Mouse (Mus musculus) left cerebral cortex, adult 2 months (tissue): Measurements from ENCODE around the gene Olfr156. TPM values are rescaled to one million over a fixed set of nuclear protein-coding genes. Genes with fewer than 3 reads are reported as not detected.

Source experiments
- DNase-seq, 2 experiments: peaks; one replicate each; pipeline ENCODE4 v3.0.0; 2021 to 2022; ENCODE audit warnings: low spot score in 2 of 2, mixed read lengths in 1 of 2; ENCODE audit errors: extremely low spot score in 1 of 2
- H3K27ac ChIP-seq: fragments of 200-600 bp; 2 replicates; pipeline ENCODE4 v1.8.1; 2022
- H3K4me3 ChIP-seq: fragments of 200-600 bp; 2 replicates; pipeline ENCODE4 v1.8.1; 2022
- CTCF ChIP-seq: fragments of 200-600 bp; IDR thresholded peaks from 2 replicates; pipeline ENCODE4 v1.8.1; 2022; ENCODE audit warnings: antibody characterized with exemption, mild to moderate bottlenecking, moderate library complexity
- intact Hi-C: fragments of 180-260 bp; cut with DNase I; formaldehyde crosslinking; loops from one replicate; pipeline ENCODE4 v1.15.1; 2025
- long read RNA-seq, 2 experiments: library from polyadenylated mRNA; stranded (forward); transcript quantifications; one replicate each; pipeline ENCODE4 v2.0.0; 2021; ENCODE audit warnings: borderline mapping rate in 2 of 2
- total RNA-seq, 2 experiments: library from RNA; stranded (reverse); gene quantifications; 2 replicates each; pipeline ENCODE4 v1.2.3; 2021

Gene Olfr156
- total RNA-seq, result not detected
- long read RNA-seq, experiment 1, result 0 reads
- long read RNA-seq, experiment 2, result 0 reads

GRCm38 (mm10) chr4:43823845-43824337 lies at the start of gene Olfr156:
Olfr156 (minus strand) TSS chr4:43823895.
- TF ChIP-seq CTCF, result peak; percentile 47
- DNase-seq, result no peak
- intact Hi-C loops, result loop anchor here (2.0 kb wide), 1 partner anchor 37 kb away; no protein-coding TSS in a partner anchor
- no peak within 1 kb of the TSS for H3K4me3 ChIP-seq
- H3K27ac ChIP-seq, result no peak within 1 kb of the TSS

- intact Hi-C loops, result no loop called here
- DNase-seq, result no peak
- no peak overlapping the region for H3K4me3 ChIP-seq
- TF ChIP-seq CTCF, result no peak
- H3K27ac ChIP-seq, result no peak overlapping the region
Observed at GRCm38 (mm10) chr4:43869821-43870220, 46.1 kb upstream of the Olfr156 start.

DNA sequence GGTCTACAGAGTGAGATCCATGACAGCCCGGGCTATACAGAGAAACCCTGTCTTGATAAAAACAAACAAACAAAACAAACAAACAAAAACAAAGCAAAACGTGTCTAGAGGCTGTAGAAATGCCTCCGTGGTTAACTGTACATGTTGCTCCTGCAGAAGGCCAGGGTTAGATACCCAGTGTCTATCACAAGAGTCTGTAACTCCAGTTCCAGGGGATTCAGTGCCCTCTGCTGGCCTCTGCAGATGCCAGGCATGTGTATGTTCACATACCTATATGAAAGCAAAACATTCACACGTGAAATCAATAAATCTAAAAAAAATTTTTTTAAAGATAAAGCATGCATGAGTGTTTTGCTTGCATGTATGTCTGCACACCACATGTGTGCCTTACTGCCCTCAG lies 39.6 kb upstream of the Olfr156 start:
- Histone ChIP-seq H3K4me3 (no peak overlapping the region), H3K27ac (no peak overlapping the region)
- DNase-seq, result no peak
- TF ChIP-seq CTCF, result no peak
- intact Hi-C loops, result no loop called here

GRCm38 (mm10) chr4:43860744-43861519 lies 37.2 kb upstream of the Olfr156 start:
- TF ChIP-seq CTCF, result peak; percentile 84
- no peak overlapping the region for H3K4me3 ChIP-seq
- H3K27ac ChIP-seq, result no peak overlapping the region
- peak; percentile 70 to 76 for DNase-seq
- intact Hi-C loops, result loop anchor here (2.0 kb wide), 4 partner anchors 36 to 230 kb away; partner anchors contain the start of gene Npr2

DNA sequence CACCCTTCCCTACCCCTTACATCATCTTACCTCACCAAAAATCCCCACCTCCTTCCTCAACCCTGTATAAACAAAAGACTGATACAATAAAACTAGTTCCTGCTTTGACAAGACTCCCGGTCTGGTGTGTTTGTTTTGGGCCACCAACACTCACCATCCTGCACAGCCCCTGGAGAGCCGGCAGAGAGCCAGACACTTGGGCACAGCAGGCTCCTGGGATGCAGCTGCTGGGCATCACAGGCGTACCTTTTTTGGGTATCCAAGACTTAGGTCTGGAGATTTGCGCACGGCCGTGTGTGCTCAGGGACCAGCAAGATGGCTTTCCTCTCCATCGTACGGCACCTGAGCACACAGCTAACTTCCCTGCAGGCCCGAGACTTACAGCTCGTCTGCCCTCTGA lies 36.2 kb upstream of the Olfr156 start:
- intact Hi-C loops, result loop anchor here (2.0 kb wide), 4 partner anchors 35 to 229 kb away; partner anchors contain the start of gene Npr2
- no peak for DNase-seq
- Histone ChIP-seq H3K27ac (no peak overlapping the region), H3K4me3 (no peak overlapping the region)
- TF ChIP-seq CTCF, result no peak

DNA sequence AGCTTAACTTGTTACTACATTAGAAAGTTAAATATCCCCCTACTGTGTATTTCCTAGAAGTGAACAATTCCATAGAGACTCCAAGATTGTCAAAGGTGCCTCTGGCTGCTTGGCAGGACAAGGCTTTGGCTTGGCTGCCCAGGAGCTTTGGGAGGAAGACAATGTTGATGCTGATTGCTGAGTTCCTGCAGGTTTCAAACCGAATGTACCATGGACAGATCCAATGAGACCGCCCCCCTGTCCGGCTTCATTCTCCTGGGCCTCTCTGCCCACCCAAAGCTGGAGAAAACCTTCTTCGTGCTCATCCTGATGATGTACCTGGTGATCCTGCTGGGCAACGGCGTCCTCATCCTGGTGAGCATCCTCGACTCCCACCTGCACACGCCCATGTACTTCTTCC lies 30.4 kb upstream of the Olfr156 start:
- H3K27ac ChIP-seq, result no peak overlapping the region
- H3K4me3 ChIP-seq, result no peak overlapping the region
- no peak for TF ChIP-seq CTCF
- intact Hi-C loops, result no loop called here
- DNase-seq, result no peak

DNA sequence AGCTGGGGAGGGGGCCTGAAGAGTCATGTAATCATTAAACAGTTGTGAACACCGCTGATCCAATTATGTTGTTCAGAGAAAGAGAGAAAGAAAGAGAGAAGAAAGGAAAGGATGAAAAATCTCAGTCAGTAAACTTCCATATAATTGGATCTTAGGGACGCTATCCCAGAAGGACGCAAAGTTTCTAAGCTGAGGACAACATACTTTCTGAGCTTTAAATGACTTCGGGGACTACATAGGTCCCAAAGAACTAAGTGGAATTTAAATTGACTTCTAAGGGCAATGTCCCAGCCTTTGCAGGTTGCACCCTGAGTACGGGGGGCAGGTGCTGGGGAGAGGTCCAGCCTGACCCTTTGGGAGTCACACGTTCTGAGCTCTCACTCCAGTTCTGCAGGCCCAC lies 27.6 kb upstream of the Olfr156 start, which contains the start of gene Olfr155:
TSS of gene Olfr155 (plus strand) at position 301 of the 400 bp plus-strand sequence.
- intact Hi-C loops, result no loop called here
- no peak for DNase-seq
- Histone ChIP-seq H3K4me3 (no peak within 1 kb of the TSS), H3K27ac (no peak within 1 kb of the TSS)
- no peak for TF ChIP-seq CTCF

GRCm38 (mm10) chr4:43840101-43840500 lies 16.4 kb upstream of the Olfr156 start, which contains the start of gene Olfr157:
Olfr157 (minus strand) TSS chr4:43840201.
- Histone ChIP-seq H3K27ac (no peak within 1 kb of the TSS), H3K4me3 (no peak within 1 kb of the TSS)
- no peak for TF ChIP-seq CTCF
- no peak for DNase-seq
- intact Hi-C loops, result no loop called here

GRCm38 (mm10) chr4:43838326-43838725 lies 14.6 kb upstream of the Olfr156 start:
- no peak for DNase-seq
- intact Hi-C loops, result no loop called here
- H3K27ac ChIP-seq, result no peak overlapping the region
- H3K4me3 ChIP-seq, result no peak overlapping the region
- TF ChIP-seq CTCF, result no peak

- intact Hi-C loops, result no loop called here
- no peak for DNase-seq
- TF ChIP-seq CTCF, result no peak
- Histone ChIP-seq H3K4me3 (no peak overlapping the region), H3K27ac (no peak overlapping the region)
Observed at GRCm38 (mm10) chr4:43834749-43835148, 11.1 kb upstream of the Olfr156 start.

DNA sequence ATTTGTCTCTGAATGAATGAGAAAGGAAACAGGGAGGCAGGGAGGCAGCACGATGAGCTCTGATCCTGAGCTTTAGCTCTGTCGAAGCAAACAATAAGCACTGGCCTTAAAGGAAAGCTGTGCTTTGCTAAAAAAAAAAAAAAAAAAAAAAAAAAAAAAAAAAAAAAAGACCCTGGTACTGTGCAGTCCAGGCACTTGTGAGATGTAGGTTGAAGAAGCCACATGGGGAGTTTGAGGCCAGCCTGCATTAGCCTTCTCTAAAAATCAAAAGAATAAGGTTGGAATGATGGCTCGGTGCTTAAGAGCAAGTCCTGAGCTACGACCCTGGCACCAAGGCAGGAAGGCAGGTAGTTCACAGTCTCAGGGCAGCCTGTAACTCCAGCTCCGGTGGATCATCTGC lies 10.1 kb upstream of the Olfr156 start:
- no peak for DNase-seq
- H3K4me3 ChIP-seq, result no peak overlapping the region
- intact Hi-C loops, result no loop called here
- no peak overlapping the region for H3K27ac ChIP-seq
- no peak for TF ChIP-seq CTCF

- TF ChIP-seq CTCF, result no peak; the same call in 1 of the 2 replicates
- Histone ChIP-seq H3K4me3 (no peak overlapping the region), H3K27ac (no peak overlapping the region)
- DNase-seq, result no peak
- intact Hi-C loops, result no loop called here
Observed at GRCm38 (mm10) chr4:43832031-43832430, 8.3 kb upstream of the Olfr156 start.
